Mouse (Mus musculus): Measurements from ENCODE around the gene Atoh8.

The Atoh8 gene

DNA sequence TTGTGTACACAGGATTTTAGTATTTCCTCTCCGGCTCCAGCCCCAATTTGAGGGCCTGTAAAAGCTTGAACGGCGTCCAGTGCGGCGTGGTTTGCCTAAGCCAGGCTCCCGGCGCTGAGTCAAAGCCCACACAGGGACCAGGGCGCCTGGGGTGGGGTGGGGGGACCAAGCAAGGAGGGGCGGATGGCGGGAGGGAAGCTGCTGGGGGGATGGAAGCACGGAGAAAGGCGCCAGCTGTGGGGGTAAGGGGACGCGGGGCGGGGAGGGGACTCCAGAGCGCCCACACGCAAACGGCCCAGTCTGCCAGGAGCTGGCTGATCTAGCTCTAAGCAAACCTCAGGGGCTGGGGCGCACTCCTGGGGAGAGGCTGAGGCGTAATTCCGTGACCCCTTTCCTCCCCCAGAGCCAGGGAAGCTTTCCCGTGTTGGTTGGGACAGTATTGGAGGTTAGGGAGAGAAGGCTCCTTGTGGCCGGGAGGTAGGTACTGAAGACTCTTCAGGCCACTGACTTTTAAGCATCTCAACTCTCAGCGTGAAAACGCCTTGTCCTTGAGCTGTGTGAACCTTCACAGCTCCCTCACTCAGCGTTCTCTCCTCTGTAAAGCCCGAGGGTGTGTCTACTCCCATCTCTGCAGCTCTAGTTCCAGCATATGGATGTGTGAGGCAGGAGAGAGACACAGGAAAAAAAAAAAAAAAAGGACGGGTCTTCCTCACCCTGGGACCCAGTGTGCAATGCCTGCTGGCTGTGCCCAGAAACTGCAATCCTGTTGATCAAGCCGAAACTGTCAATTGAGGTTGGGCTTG lies 46.1 kb downstream of the Atoh8 start:
- peak; percentile 22 for DNase-seq

GRCm38 (mm10) chr6:72186809-72187208 lies 48.6 kb downstream of the Atoh8 start:
- DNase-seq, result no peak

GRCm38 (mm10) chr6:72185893-72186490 lies 49.4 kb downstream of the Atoh8 start:
- peak; percentile 87 for DNase-seq

DNA sequence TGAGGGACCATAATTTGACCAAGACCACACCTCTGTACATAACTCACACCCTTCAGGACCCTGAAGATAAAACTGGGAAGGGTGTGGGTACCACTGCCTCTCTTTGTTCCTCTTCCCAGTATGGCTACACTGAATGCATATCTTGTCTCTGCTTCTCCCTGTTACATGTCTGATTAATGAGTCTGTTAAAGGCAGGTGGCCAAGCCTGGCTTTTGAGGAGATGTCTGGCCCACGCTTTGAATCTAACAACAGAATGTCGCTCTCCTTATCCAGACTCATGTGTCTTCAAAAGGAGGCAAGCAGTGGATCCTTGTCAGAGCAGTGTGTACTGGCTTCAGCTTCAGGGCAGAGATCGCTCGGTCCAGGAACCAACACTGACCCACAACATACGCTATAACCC lies 50.8 kb downstream of the Atoh8 start:
- DNase-seq, result no peak

DNA sequence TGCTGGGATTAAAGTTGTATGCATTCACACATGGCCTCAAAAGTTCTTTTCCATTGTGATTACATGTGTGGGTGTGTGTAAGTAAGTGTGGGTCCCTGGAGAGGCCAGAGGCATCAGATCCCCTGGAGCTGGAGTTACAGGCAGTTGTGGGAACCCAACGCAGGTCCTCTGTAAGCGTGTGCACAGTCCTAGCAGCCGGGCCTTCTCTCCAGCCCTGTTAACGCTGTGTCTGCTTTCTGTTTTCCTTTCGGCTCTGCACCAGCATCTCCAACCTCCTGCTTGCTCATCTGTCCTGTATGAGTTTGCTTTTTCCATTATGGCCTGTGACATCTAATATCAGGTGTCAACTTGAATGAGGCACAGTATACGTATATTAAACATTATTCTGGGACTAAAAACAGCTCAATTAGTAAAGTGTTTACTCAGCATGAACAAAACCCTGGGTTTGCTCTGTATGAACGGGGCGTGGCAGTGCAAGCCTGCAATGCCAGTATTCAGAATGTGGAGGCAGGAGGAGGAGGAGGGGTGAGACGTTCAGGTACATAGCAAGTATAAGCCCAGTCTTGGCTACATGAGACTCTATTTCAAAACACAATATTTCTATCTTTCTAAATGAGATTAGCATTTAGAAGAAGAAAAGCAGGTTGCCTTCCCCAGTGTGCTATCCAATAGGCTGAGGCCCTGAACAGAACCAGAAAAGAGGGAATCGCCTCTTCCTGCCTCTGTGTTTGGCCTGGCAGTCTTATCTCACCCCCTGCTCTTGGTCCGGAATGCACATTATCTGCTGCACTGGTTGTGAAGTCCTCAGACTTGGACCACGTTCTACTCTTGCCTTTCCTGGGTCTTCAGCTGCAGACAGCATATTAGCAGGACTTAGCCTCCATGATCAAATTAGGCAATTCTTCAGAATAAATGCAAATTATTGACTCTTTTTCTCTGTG lies 55.5 kb downstream of the Atoh8 start:
- DNase-seq, result no peak

DNA sequence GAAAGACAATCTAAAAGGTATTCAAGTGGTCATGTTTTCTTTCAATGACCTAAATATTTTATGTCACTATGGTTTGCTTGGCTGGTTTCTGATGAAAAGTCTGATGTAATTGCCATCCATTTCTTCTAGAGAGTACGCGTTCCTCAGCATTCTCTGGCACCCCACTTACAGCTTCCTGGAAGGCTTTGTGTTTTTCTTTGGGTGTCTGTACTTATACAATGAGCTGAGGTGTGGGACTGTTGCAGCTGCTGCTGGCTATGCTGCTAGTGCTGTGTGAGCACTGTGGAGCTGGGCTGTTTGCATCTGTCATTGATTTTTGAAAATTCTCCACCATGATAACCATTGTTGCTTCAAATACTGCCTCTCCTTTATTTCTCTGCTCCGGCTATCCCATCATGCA lies 56.4 kb downstream of the Atoh8 start:
- no peak for DNase-seq

- no peak for DNase-seq
Observed at GRCm38 (mm10) chr6:72177417-72177816, 58.0 kb downstream of the Atoh8 start.

- DNase-seq, result no peak
Observed at GRCm38 (mm10) chr6:72176004-72176403, 59.4 kb downstream of the Atoh8 start.

DNA sequence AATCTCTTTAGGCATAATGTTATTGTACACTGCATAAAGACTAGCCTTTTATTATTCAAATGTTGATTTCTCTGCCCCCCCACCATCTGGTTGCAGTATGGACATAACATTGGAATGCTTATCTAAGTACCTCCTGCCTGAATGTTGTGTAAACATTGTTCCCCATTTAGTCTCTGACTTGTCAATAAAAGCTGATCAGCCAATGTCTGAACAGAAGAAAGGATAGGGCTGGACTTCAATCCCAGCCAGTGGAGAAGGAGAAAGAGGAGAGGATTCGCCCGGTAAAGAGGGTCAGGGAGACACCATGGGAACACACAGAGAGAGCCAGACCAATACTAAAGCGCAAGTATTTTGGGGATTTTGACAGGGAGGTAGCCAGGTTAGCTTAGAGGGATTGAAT lies 60.0 kb downstream of the Atoh8 start:
- DNase-seq, result no peak

DNA sequence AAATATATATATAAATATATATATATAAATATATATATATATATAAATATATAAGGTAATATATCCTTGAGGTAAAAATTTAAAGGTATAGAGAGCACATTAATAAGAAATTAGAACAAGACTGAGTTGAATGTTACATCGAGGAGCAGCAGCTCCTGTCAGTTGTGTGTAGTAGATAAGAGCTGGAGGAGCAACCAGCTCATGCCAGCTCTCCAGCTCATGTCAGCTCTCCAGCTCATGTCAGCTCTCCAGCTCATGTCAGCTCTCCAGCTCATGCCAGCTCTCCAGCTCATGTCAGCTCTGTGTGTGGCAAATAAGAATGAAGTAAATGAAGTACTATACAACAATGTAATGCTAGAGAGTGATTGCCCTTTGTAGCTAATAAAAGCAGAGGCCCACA lies 62.0 kb downstream of the Atoh8 start:
- no peak for DNase-seq

DNA sequence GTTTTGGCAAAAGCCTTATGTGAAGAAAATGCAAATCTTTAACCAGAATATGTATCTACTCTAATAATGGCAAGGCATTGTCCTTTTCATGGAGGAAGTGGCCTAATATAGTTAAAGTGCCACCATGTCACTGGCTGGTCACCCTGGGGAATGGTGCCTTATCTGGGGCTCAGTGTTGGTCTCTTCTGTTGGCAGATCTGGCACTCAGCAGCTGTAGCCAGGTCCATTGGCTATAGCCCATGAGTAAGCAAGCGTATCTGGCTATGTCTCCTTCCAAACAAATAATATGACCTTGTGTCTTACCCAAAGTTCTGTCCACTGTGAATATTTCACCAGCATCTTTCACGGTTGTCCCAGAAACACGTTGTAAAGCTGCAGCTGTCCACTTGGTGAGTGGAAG lies 64.0 kb downstream of the Atoh8 start:
- DNase-seq, result no peak

- DNase-seq, result no peak
Observed at GRCm38 (mm10) chr6:72165907-72166306, 69.5 kb downstream of the Atoh8 start.

DNA sequence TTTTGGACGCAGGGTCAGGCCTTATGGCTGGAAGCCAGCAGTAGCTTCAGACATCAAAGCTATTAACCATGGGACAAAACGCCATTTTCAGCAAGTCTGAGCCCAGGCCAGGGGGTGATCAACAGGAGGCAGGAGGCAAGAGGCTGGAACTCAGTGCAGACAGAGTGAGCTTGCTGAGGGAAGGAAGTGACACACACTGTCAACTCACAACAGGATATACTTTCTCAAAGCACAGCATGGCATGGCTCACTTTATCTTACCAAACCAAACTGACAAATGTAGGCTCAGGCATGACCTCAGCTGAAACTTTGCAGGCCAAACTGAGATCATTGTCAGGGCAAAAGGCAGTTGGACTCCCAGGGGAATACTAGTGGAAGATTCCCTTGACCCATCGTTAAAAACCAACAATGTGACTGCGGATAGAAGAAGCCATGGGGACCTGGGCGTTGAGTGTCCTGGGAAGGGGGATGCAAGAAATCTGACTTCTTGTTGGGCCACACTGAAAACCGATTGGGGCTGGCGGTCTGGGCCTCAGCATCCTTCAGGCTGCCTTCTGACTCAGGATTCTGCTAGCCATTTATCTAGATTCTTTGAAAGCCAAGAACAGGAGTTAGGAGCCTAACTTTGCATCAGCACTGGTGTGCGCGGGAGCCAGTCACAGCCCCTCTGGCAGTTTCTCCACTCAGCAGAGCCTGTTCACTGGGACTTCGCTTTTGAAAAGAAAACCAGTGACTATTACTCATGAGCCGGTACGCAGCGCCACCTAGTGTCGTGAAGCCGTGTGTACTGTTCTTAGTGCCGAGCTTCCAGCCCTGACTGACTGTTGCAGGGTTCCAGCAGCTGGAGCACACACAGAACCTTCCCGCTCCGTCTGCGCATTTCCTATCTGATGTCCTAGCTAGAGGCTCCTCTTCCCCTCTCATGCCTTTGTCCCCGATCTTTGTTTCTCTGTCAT lies 70.8 kb downstream of the Atoh8 start:
- DNase-seq, result peak; percentile 91

DNA sequence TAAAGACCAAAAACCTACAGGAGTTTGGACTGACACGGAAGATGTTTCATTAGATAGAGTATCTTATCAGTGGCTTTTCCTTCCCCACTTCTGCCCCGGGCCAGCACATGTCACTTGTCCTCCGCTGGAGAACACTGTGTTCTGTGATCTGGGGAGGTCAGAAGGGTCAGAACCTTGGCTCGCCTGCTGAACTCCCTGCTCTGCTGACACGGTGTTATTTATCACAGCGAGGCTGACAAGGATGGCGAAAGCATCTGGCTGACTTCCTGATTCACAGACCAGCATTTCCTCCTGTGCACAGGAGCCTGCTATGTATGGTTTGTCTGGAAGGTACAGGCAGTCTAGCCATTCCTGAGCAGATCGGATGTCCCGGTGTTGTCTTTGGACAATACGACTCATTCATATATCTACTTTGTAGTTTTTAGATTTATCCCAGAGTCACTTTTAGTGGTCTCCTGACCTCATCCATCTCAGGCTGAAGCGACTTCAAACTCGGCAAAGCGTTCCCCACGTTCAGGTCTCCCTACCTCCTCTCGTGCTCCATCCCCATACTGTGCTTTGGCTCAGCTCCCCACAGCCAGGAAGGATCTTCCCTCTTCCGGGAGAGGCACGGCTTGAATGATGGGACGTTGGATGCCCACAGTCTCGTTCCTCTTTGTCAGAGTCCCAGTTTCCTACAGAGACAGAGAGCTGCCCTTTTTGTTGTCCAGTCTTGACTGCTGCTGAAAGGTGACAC lies 73.1 kb downstream of the Atoh8 start:
- no peak for DNase-seq

- DNase-seq, result no peak
Observed at GRCm38 (mm10) chr6:72161751-72162150, 73.6 kb downstream of the Atoh8 start.

DNA sequence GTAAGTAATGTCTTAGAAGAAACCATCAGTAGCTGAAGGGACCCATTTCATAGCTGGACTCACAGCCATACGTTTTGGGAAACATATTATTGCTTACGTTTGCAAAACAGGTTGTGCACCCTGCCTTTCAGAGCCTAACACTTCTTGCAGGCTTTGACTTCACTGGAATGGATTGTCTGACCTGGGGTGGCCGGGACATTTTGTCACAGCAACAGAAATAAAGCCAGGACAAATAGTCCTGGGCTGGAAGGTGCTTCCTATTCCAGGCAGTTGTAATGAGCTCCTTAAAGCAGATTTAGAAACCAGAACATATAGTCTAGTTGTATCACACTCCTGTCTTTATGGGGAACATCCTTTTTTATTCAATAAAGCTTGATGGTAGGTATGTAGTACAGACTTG lies 74.4 kb downstream of the Atoh8 start:
- no peak for DNase-seq

DNA sequence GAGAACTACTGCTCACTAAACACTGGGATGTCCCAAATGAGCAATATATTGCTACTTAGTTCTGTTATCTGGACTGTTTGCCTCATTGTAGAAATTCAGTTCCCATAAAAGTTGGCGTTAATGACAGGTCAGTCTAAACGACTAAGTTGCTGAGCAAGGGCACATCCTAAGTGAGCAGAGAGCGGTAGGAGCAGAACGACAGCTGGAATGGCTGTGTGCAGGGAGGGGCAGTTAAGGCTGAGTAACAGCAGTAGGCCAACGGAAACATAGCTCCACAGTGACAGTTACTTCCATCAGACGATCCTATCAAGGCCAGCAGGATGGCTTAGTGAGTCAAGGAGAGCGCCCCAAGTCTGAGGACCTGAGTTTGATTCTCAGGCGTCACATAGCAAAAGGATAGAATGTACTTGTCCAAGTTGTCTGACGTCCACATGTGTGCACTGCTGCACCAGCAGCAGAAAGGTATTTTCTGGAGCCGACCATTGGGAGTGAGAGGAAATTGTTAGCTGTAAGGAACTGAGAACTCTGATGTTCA lies 75.4 kb downstream of the Atoh8 start:
- DNase-seq, result no peak

DNA sequence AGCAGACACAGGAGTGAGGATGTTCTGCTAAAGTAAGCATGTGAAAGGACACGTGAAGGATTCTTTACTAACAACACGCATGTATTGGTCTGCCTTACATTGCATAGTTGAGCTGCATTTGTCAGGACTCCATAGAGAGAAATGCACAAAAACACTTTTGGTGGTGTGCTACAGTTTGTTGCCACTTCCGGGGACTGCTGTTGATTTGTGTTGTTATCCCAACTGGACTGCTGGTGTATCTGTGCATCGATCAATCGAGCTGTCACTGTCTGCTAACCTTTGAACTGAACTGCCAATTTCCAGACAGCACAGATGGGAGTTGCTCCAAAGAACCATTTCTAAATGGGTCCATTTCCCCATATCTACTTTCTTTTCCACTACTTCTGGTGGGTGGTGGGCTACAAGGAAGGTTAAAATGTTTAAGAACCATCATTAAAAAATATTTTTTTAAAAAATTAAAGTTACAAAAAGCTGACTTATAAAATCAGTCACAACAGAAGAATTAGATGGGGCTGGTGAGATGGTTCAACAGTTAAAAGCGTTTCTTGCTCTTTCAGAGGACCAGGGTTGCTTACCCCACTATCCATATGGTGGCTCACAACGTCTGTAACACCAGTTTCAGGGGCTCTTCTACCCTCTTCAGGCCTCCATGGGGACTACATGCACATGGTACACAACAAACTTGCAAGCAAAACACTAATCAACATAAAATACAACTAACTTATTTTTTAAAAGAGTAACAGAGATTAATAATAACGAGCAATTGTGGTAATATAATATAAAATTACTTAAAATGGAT lies 76.2 kb downstream of the Atoh8 start:
- no peak for DNase-seq

Measured in right cerebral cortex, postnatal 14 days (tissue).